Mouse (Mus musculus) spleen, adult 2 months (tissue): ENCODE data around the gene Armc9. TPM values are rescaled to one million over a fixed set of nuclear protein-coding genes. Genes with fewer than 3 reads are reported as not detected.
A peak's percentile ranks its signal among the peaks of the same experiment; 100 is the strongest.

Experiments
- DNase-seq, 2 experiments: peaks; one replicate each; pipeline versions ENCODE4 v3.0.0 to v3.0.0-alpha.2; 2012 to 2021; ENCODE audit warnings: low spot score in 2 of 2, low read depth in 1 of 2
- H3K27ac ChIP-seq: fragments of 200-500 bp; 2 replicates; pipeline ENCODE4 v1.5.1; 2012; ENCODE audit warnings: low read length, inconsistent platforms; ENCODE audit not compliant: insufficient read depth
- H3K27me3 ChIP-seq: fragments of 200-500 bp; 2 replicates; pipeline ENCODE4 v1.6.1; 2012; ENCODE audit warnings: mild to moderate bottlenecking, moderate library complexity, low read length, inconsistent platforms; ENCODE audit not compliant: control insufficient read depth, insufficient read depth
- H3K36me3 ChIP-seq: fragments of 200-500 bp; 2 replicates; pipeline ENCODE4 v1.6.1; 2012; ENCODE audit warnings: mild to moderate bottlenecking, low read length, inconsistent platforms; ENCODE audit not compliant: control insufficient read depth, insufficient read depth
- H3K4me1 ChIP-seq: fragments of 200-500 bp; 2 replicates; pipeline ENCODE4 v1.6.1; 2011; ENCODE audit warnings: inconsistent platforms; ENCODE audit not compliant: control insufficient read depth, insufficient read depth, insufficient read length
- H3K4me3 ChIP-seq: fragments of 200-500 bp; 2 replicates; pipeline ENCODE4 v1.5.1; 2011; ENCODE audit warnings: mild to moderate bottlenecking, inconsistent platforms; ENCODE audit not compliant: insufficient read depth, insufficient read length; ENCODE audit errors: extremely low read depth
- CTCF ChIP-seq: fragments of 200-500 bp; IDR thresholded peaks from 2 replicates; pipeline ENCODE4 v1.5.1; 2011; ENCODE audit warnings: mild to moderate bottlenecking, inconsistent platforms; ENCODE audit not compliant: insufficient read depth, insufficient read length, insufficient replicate concordance; ENCODE audit errors: extremely low read depth
- POLR2A ChIP-seq: fragments of 200-500 bp; IDR thresholded peaks from 2 replicates; pipeline ENCODE4 v1.6.1; 2011; ENCODE audit warnings: low read depth, low read length, inconsistent platforms
- WGBS: fragments of 180-500 bp; shearing (Covaris S2); methylation state at CpG from one replicate; pipeline ENCODE4 v1.1.7; 2018; 5-methylcytosine and 5-hydroxymethylcytosine counted together
- polyA plus RNA-seq: library from polyadenylated mRNA; depleted of rRNA; stranded (reverse); fragments of >200 nt; gene quantifications from 2 replicates; pipeline ENCODE4 v1.2.3, GENCODE M21; 2012

Gene Armc9
- polyA plus RNA-seq, 1 experiment: 2.7 TPM

- Histone ChIP-seq H3K27me3 (no peaks in the 10 kb centered on the region), H3K4me3 (no peak overlapping the region), H3K4me1 (no peaks in the 10 kb centered on the region), H3K27ac (no peak overlapping the region), H3K36me3 (peaks cover 3% of the 10 kb centered on the region)
- 89% methylated on average over 5 of the region's 5 CpGs for WGBS
- no peak for DNase-seq
- TF ChIP-seq POLR2A: no peak
These were observed 5.9 kb downstream of the Armc9 start for GRCm38 (mm10) chr1:86160479-86160878.

- no peak for DNase-seq
- Histone ChIP-seq H3K4me1 (no peaks in the 10 kb centered on the region), H3K27ac (no peak overlapping the region), H3K36me3 (peaks cover 3% of the 10 kb centered on the region), H3K27me3 (no peaks in the 10 kb centered on the region), H3K4me3 (no peak overlapping the region)
- TF ChIP-seq CTCF (no peak), POLR2A (no peak)
- 81% methylated on average over 5 of the region's 5 CpGs for WGBS
These were observed 6.5 kb downstream of the Armc9 start for GRCm38 (mm10) chr1:86161061-86161460.

- Histone ChIP-seq H3K27ac (no peak overlapping the region), H3K36me3 (no peaks in the 10 kb centered on the region), H3K4me1 (no peaks in the 10 kb centered on the region), H3K4me3 (no peak overlapping the region), H3K27me3 (no peaks in the 10 kb centered on the region)
- WGBS: 89% methylated on average over 5 of the region's 5 CpGs
- TF ChIP-seq POLR2A (no peak), CTCF (no peak)
- DNase-seq: no peak
These were observed 20.0 kb downstream of the Armc9 start for GRCm38 (mm10) chr1:86174602-86175001.

- no peak overlapping the region for H3K27ac ChIP-seq
- DNase-seq: no peak
- H3K36me3 ChIP-seq: no peaks in the 10 kb centered on the region
- no peak overlapping the region for H3K4me3 ChIP-seq
- no peaks in the 10 kb centered on the region for H3K27me3 ChIP-seq
- 94% methylated on average over 2 of the region's 2 CpGs for WGBS
- H3K4me1 ChIP-seq: no peaks in the 10 kb centered on the region
- no peak for TF ChIP-seq CTCF
- no peak for TF ChIP-seq POLR2A
These were observed 21.5 kb downstream of the Armc9 start for GRCm38 (mm10) chr1:86176066-86176465.

GRCm38 (mm10) chr1:86178462-86179253 lies 24.1 kb downstream of the Armc9 start:
- Histone ChIP-seq H3K4me1 (no peaks in the 10 kb centered on the region), H3K36me3 (no peaks in the 10 kb centered on the region), H3K4me3 (no peak overlapping the region), H3K27me3 (no peaks in the 10 kb centered on the region), H3K27ac (no peak overlapping the region)
- 48% methylated on average over 7 of the region's 7 CpGs for WGBS
- TF ChIP-seq POLR2A (no peak), CTCF (peak; percentile 100; the same call in 1 of the 2 replicates)
- DNase-seq: peak; percentile 68 to 75

- Histone ChIP-seq H3K27ac (no peak overlapping the region), H3K27me3 (no peaks in the 10 kb centered on the region), H3K4me3 (no peak overlapping the region), H3K4me1 (no peaks in the 10 kb centered on the region), H3K36me3 (no peaks in the 10 kb centered on the region)
- DNase-seq: no peak
- TF ChIP-seq POLR2A (no peak), CTCF (no peak)
- WGBS: 80% methylated on average over 5 of the region's 5 CpGs
These were observed 27.6 kb downstream of the Armc9 start for GRCm38 (mm10) chr1:86182004-86182709.

GRCm38 (mm10) chr1:86183577-86184263 lies 29.1 kb downstream of the Armc9 start:
- WGBS: 83% methylated on average over 4 of the region's 4 CpGs
- Histone ChIP-seq H3K27ac (no peak overlapping the region), H3K27me3 (no peaks in the 10 kb centered on the region), H3K4me1 (no peaks in the 10 kb centered on the region), H3K4me3 (no peak overlapping the region), H3K36me3 (no peaks in the 10 kb centered on the region)
- TF ChIP-seq CTCF (no peak), POLR2A (no peak)
- DNase-seq: no peak
